Mouse (Mus musculus) myocyte (in vitro differentiated cells): Measurements from ENCODE around the gene Apba1.

Experiments
- CEBPB ChIP-seq: IDR thresholded peaks from 2 replicates; pipeline ENCODE4 v1.6.1; 2011; ENCODE audit warnings: mild to moderate bottlenecking, moderate library complexity; ENCODE audit not compliant: poor library complexity, insufficient read depth, severe bottlenecking
- E2F4 ChIP-seq: IDR thresholded peaks from one replicate; pipeline ENCODE4 v1.6.1; 2011; ENCODE audit warnings: mild to moderate bottlenecking, control low read depth, moderate library complexity; ENCODE audit not compliant: insufficient read depth
- MAX ChIP-seq: IDR thresholded peaks from one replicate; pipeline ENCODE4 v1.6.1; 2011; ENCODE audit warnings: low read depth, mild to moderate bottlenecking, control low read depth
- MYOD1 ChIP-seq, 3 experiments: IDR thresholded peaks; one replicate each; pipeline ENCODE4 v1.6.1; 2011; ENCODE audit warnings: control low read depth in 2 of 3, low read depth in 2 of 3, mild to moderate bottlenecking in 2 of 3, moderate library complexity in 1 of 3; ENCODE audit not compliant: insufficient read length in 2 of 3, control insufficient read depth in 1 of 3
- MYOG ChIP-seq, 3 experiments: IDR thresholded peaks; one replicate each; pipeline ENCODE4 v1.6.1; 2011; ENCODE audit warnings: control low read depth in 2 of 3, low read depth in 2 of 3, mild to moderate bottlenecking in 2 of 3; ENCODE audit not compliant: insufficient read length in 2 of 3, control insufficient read depth in 1 of 3, insufficient read depth in 1 of 3
- POLR2A ChIP-seq: IDR thresholded peaks from one replicate; pipeline ENCODE4 v1.6.1; 2011; ENCODE audit warnings: low read depth, mild to moderate bottlenecking, control low read depth, moderate library complexity; ENCODE audit not compliant: insufficient read length
- POLR2AphosphoS2 ChIP-seq: IDR thresholded peaks from one replicate; pipeline ENCODE4 v1.6.1; 2011; ENCODE audit warnings: low read depth, control low read depth; ENCODE audit not compliant: insufficient read length
- TCF12 ChIP-seq: IDR thresholded peaks from one replicate; pipeline ENCODE4 v1.6.1; 2011; ENCODE audit warnings: mild to moderate bottlenecking, control low read depth; ENCODE audit not compliant: poor library complexity, insufficient read depth, severe bottlenecking
- TCF3 ChIP-seq: IDR thresholded peaks from one replicate; pipeline ENCODE4 v1.6.1; 2011; ENCODE audit warnings: low read depth, control low read depth; ENCODE audit not compliant: insufficient read length
- USF1 ChIP-seq: IDR thresholded peaks from one replicate; pipeline ENCODE4 v1.6.1; 2011; ENCODE audit warnings: low read depth, mild to moderate bottlenecking, control low read depth, moderate library complexity

DNA sequence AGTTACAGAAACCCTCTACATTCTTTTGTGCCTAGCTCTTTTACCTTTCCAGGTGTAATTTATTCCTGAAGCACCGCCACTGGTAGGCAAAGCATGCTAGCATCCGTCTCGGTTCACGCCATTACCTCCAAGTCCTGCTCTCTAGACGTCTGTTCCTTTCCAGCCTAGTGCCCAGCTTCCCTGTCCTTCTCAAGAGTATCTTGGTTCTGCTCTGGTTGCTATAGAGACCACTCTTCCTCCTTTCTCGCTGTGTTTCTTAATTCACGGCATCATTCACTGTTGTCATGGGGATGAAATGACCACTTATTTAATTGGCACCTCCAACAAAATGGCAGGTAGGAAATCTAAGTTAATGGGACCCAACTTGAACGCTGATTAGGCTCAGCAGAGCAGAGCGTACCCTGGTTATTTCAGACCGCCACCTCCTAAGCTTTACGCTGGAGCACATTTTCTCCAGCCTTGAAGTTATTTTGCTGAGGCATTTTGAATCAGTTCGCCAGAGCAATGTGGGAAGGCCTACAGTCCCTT, 182.8 kb downstream of the Apba1 start:
- TF ChIP-seq POLR2A (no peak), MYOD1 (IDR thresholded peaks at IDR 0.05; ENCODE audit: control insufficient read depth in 1 of 3, insufficient read length in 2 of 3, low read depth in 2 of 3) (no peak), CEBPB (no peak), MAX (no peak), USF1 (no peak), TCF12 (no peak), MYOG (IDR thresholded peaks at IDR 0.05; ENCODE audit: control insufficient read depth in 1 of 3, insufficient read depth in 1 of 3, insufficient read length in 2 of 3, low read depth in 2 of 3) (no peak), POLR2AphosphoS2 (no peak), TCF3 (no peak), E2F4 (no peak)
